Mouse (Mus musculus) left cerebral cortex, postnatal 14 days (tissue): ENCODE results near the gene Cyp2d11. TPM values are rescaled to one million over a fixed set of nuclear protein-coding genes. Genes with fewer than 3 reads are reported as not detected.
"Not testable (repeated sequence)": the region's sequence is repeated elsewhere in the genome, so short reads cannot be mapped to it uniquely, and the experiment has no call there.

Source experiments
- DNase-seq, 2 experiments: peaks; one replicate each; pipeline ENCODE4 v3.0.0; 2021 to 2022; ENCODE audit warnings: low spot score in 2 of 2, mixed read lengths in 1 of 2
- intact Hi-C: fragments of 180-260 bp; cut with DNase I; formaldehyde crosslinking; loops from one replicate; pipeline ENCODE4 v1.15.1; 2025
- long read RNA-seq, 2 experiments: library from polyadenylated mRNA; stranded (forward); transcript quantifications; one replicate each; pipeline ENCODE4 v2.0.0; 2021
- total RNA-seq, 2 experiments: library from RNA; stranded (reverse); gene quantifications; 2 replicates each; pipeline ENCODE4 v1.2.3; 2021

The Cyp2d11 gene
- total RNA-seq, result not detected
- long read RNA-seq, experiment 1, result 0 reads
- long read RNA-seq, experiment 2, result 0 reads

DNA sequence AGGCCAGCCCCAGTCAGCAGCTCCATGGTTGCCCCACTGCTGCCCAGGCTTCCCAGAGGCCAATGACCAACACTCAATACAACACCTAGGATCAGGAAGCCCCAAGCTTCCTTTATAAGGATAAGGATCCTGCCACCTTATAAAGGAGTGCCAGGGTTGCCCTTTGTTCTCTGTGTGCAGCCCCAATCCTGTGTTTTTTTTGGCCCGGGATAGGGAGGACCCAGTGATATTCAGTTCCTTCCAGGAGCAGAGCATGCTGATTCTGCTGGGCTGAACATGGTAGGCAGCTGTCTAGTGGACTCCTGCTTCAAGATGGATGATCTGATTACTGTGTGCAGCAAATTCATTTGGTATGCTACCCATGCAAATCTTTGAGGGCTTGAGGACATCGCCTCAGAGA lies at the start of gene Cyp2d11:
TSS of gene Cyp2d11 (minus strand) at position 101 of the 400 bp plus-strand sequence.
- intact Hi-C loops, DNase-seq: not testable (repeated sequence)

DNA sequence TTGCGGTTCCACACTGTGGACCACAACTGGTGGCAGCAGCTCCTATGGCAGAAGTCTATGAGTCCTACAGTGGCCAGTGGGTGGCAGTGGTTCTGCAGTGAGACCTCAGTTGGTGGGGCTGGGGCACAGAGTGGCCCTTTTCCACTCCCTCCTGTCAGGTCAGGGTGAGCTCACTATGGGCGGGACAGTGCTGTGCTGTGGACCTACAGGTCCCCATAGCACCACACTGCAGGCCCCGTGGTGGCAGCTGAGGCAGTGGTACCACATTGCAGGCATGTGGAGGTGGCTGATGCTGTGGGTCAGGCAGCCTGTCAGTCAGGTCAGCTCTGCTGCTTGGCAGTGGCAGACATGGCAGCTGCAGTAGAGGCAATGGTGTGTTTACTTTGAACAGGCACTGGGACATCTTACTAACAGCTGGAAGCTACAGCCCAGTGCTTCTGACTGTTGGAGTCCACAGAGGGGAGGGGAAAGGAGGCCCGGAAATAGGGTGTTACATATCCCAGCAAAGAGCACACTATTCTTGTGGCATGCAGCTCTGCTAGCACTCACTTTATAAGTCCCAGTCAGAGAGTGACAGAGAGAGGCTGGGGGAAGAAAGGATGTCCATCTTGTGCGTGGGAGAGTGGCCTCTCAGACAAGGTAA lies 44.3 kb upstream of the Cyp2d11 start:
- intact Hi-C loops, result no loop called here
- DNase-seq, result no peak

DNA sequence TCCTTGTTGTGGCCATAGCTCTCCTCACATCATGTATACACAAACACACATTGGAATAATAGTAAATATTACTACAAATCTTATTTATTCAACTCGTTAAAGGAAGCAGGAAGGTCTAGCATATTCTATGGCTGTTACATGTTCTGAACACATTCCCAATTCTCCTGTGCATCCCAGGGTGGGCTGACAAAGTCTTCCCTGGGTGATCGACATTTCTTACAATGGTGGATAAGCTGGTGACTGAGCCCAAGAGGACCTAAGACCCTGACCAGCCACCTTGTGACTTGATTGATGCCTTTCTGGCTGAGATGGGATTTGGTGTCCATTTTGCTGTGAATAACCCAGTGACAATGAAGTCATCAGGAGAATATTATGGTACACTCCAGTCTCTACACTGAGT lies 41.8 kb upstream of the Cyp2d11 start:
- intact Hi-C loops, result no loop called here
- DNase-seq, result no peak

DNA sequence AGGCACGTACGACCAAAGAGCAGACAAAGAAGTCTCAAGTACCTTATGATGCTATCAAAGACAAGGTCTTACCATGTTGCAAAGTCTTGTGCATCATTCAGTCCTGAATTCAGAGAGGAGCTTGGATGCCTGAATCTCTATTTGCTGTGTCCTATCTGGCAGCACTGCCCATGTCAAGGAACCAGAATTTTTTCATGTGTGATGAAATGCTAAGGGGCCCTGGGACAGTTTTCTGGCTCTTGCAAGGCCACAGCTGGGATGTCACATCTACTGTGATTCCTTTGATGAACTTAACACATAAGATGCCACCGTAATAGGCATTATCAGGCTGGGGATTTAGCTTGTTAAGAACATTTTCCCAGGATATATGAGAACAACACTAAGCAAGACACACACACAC lies 41.2 kb upstream of the Cyp2d11 start:
- intact Hi-C loops, result no loop called here

DNA sequence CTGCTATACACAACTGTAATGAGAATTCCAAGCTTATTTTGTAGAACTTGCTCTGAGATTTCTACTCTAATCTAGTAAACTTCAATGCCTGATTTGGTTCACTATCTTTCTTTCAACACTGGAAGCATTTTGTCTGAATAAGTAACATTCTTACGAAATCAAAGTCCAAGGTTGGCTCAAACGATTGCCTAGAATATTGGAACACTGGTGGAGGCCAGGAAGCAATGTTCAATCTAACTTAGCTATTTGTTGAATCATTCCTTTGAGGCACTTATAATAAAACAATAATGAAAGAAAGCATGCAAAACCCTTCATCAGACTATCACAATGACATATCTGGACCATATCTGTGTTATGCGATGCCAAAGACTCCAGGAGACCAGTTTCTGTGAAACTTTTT lies 40.7 kb upstream of the Cyp2d11 start:
- DNase-seq, result no peak
- intact Hi-C loops, result no loop called here

More for the DNA sequence above, 41.2 kb upstream of the Cyp2d11 start:
- DNase-seq, result no peak

DNA sequence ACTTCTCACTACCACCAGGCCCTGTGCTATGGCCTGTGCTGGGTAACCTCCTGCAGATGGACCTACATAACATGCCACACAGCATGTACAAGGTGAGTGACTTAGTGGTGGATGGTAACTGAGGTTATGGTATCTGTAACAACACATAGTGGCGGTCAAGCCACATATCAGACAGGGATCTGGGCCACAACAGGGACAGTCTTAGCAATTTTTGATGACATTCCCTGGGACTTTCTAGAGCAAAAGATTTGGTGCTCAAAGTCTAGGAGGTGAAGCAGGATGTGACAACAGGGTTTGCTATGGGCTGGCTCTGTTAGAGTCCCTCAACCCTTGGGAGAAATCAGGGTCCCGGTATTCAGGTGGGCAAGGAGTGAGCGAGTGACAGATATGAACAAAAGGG lies 39.8 kb upstream of the Cyp2d11 start:
- intact Hi-C loops, result no loop called here
- DNase-seq, result no peak

DNA sequence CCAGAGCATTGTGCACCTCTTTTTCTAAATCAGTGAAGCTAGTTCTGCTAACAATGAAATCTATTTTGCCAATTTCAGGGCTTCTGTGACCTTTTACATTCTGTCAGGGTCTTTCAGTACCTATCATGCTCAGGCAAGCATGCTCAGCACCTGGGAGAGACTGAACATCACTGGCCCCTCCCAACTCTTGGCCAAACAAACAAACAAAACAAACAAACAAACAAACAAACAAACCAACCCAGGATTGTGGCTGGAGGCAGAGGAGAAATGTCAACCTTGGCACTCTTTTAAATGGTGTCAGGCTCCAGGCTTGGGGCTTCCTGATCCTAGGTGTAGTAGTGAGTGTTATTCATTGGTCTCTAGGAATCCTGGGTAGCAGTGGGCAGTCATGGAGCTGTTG lies 39.3 kb upstream of the Cyp2d11 start, which contains the start of gene Cyp2d9:
TSS of gene Cyp2d9 (plus strand) at position 301 of the 400 bp plus-strand sequence.
- no peak for DNase-seq
- intact Hi-C loops, result no loop called here

DNA sequence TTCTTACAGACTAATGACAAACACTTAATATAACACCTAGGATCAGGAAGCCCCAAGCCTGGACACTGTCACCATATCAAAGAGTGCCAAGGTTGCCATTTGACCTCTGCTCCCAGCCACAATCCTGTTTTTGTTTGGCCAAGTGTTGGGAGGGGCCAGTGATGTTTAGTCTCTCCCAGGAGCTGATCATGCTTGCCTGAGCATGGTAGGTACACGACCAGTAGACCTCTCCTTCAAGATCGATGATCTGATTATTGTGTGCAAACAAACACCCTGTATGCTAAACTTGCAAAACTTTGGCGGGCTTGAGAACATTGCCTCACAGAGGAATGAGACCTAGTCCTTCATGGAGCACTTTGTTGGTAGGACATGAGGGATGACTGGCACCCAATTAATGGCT lies 29.6 kb upstream of the Cyp2d11 start:
- intact Hi-C loops, result no loop called here
- no peak for DNase-seq

DNA sequence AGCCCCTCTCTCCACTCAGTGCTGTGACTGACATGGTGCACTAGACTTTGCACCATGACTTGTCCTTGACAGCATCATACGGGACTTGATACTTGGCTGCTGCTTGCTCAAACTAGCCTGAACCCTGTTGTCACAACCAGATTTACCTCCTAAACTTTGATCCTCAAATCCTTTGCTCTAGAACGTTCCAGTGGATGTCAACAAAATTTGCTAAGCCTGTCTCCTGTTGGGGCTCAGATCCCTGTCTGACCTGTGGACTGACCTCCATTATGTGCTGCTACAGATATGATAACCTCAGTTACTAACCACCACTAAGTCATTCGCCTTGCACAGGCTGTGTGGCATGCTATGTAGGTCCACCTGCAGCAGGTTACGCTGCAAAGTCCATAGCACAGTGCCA lies 29.1 kb upstream of the Cyp2d11 start:
- intact Hi-C loops, result no loop called here
- DNase-seq, result no peak

DNA sequence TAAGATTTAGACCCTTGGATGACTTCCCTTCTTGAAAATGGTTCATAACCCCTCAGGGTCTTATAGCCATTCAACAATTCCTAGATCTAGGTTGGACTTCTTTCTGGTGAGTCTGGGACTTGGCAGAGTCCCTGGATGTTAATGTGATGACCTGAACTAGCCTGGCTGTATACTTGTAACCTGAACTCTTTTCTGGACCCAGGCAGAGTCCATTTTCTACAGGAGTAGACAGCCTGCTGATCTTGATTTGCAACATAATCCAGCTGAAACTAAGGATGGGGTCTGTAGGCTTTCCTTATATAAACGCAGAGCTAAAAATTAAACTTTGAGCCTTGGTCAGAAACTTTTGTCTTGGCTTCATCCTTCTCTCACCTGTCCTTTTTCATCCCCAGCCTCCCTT lies 24.8 kb upstream of the Cyp2d11 start:
- intact Hi-C loops, result loop anchor here (5.0 kb wide), 2 partner anchors 41 to 151 kb away; no protein-coding TSS in a partner anchor
- DNase-seq, result no peak

DNA sequence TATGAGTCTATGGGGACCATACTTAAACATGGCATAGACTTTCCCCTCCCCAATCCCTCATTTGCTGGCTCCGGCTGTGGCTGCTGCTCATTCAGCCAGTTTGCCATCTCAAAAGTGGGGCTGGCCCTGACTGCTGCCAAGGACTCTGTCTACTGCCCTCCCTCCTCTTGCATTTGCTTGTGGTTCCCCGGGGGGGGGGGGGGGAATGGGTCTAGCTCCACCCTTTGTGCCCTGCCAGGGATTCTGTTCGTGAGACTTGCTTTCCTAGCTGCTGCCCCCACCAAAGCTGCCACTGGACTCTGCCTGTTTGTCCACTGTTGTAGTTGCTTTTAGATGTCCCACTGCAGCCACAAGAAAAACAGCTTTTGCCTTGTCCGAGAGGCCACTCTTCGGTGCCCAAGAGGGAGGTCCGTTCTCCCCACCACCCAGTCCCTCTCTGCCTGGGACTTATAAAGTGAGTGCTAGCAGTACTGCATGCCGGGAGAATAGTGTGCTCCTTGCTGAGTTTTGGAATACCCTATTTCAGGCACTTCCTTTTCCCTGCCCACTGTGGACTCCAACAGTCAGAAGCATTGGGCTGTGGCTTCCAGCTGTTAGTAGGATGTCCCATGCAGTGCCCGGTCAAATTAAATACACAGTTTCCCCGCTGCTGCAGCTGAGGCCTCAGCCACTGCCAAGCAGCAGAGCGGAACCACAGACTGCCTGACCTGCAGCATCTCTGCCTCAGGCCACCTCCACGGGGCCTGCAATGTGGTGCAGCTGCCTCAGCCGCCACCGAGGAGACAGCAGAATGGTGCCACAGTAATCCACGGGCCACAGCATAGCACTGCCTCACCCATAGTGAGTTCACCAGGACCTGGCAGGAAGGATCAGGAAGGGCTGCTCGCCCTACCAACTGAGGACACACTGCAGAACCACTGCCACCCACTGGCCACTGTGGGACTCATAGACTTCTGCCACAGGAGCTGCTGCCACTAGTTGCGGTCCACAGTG lies 23.3 kb upstream of the Cyp2d11 start:
- intact Hi-C loops, result loop anchor here (1.0 to 5.0 kb wide), 3 partner anchors 40 to 150 kb away; partner anchors contain the start of gene Ndufa6
- peak; percentile 82 for DNase-seq

DNA sequence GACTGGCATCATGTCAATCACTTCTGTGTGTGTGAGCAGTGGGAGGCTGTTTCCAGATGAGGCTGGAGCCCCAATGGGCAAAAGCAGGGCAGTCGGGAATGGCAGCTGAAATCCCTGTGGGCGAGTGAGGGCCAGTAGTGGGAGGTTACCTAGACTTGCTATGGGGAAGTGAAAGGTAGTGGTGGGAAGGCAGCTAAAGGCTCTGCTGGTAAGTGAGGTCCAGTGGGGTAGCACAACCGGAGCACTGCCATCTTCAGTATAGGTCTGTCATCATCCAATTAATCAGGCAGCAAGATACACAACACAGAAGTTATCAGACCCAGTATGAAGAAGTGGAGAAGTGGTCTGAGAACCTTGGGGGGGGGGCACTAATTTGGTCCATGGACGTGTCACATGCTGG lies 13.7 kb upstream of the Cyp2d11 start:
- no peak for DNase-seq
- intact Hi-C loops, result no loop called here

DNA sequence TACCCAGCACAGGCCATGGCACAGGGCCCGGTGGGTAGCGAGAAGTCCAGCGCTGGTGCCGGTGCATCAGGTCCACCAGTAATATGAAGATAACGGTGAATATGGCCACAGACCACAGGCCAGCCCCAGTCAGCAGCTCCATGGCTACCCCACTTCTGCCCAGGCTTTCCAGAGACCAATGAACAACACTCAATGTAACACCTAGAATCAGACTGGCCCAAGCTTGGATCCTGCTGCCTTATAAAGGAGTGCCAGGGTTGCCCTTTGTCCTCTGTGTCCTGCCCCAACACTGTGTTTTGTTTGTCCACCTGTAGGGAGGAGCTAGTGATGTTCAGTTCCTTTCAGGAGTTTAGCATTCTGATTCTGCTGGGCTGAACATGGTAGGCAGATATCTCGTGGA lies 13.2 kb upstream of the Cyp2d11 start, which contains the start of gene Cyp2d10:
TSS of gene Cyp2d10 (minus strand) at position 215 of the 400 bp plus-strand sequence.
- intact Hi-C loops, result no loop called here
- no peak for DNase-seq

DNA sequence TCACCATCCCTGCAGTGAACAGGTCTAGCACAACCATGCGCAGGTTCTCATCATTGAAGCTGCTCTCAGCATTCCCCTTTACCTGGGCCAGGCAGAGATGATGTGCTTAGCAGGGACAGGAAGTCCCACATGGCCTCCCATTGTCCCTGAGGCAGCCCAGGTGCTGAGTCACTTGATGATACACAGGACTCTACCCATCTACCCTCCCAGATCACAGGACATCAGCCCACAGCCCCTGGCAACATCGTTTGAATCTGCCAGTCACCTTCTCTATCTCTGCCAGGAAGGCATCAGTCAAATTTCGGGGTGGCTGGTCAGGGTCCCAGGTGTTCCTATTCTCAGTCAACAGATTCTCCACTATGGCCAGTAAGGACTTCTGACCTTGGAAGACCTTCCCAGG lies 10.3 kb upstream of the Cyp2d11 start:
- no peak for DNase-seq
- intact Hi-C loops, result loop anchor here (5.0 kb wide), 1 partner anchor 38 kb away; no protein-coding TSS in a partner anchor

DNA sequence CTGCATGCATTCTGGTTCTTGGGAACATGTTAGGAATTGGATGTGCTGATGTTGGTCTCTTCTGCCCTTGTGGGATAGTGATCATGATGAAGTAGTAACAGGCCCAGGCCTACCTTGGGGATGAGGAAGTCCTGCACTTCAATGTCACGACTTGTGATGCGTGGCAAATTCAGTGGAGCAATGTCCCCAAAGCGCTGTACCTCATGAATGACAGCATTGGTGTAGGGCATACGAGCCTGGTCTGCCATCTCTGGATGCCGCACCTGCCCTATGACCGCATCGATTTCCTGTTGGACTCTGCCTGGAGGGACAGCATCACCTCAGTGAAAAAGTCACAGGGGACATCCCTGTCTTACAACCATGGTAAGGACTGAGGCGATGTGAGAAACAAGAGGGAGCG lies 9.8 kb upstream of the Cyp2d11 start:
- intact Hi-C loops, result loop anchor here (5.0 kb wide), 1 partner anchor 39 kb away; no protein-coding TSS in a partner anchor
- DNase-seq, result no peak

DNA sequence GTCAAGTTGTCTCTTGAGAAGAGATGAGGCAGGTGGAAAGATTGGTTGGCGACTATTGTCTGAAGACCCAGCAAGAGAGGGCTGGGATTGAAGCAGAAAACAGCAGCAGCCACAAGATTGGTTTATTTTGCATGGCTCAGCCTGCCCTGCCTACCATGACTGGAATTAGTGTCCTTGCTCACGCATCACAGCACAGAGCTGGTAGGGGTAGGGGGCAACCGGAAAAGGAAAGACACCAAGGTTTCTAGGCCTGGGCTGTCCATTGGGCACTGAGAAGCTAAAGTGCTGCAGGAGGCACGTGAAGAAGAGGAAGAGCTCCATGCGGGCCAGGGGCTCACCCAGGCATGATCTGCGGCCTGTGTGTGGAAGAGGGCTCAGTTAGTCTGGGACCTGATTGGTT lies 8.9 kb upstream of the Cyp2d11 start:
- DNase-seq, result no peak
- intact Hi-C loops, result loop anchor here (5.0 kb wide), 1 partner anchor 40 kb away; no protein-coding TSS in a partner anchor

DNA sequence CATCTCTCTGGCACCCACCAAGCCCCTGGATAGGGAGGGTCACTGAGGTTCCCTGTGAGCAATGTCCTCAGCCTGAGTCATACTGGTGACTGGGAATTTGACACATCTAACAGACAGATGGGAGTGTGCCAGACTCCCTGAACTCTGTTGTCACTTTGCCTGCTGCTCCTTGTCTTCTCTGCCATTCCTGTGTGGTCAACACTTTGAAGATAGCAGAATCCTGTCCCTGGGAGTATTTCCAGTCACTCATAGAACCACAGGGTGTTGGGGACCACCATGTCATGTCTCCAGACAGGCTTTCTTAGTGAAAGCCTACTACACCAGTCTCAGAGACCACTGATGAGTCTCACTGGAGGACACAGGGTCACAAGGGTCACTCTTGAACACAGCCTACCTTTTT lies 8.3 kb upstream of the Cyp2d11 start:
- intact Hi-C loops, result loop anchor here (5.0 kb wide), 1 partner anchor 40 kb away; no protein-coding TSS in a partner anchor
- no peak for DNase-seq

DNA sequence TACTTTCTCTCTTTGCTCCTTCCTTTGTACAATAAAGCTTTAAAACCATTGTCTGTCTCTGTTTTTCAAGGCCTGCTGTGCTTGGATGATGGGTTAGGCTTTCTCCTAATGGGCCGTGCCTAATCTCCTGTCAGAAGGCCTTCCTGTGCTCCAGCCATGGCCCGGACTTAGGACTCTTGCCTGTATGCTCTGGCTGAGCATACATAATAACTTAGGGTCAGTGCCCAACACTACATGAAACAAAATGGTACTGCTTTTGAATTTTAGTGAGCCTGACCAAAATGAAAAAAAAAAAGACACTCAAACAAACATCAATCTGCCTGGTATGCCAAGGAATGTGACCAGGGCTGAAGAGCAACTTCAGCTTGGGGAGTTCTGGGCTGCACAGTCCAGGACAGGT lies 7.7 kb upstream of the Cyp2d11 start:
- intact Hi-C loops, result loop anchor here (5.0 kb wide), 1 partner anchor 41 kb away; no protein-coding TSS in a partner anchor
- DNase-seq, result no peak

DNA sequence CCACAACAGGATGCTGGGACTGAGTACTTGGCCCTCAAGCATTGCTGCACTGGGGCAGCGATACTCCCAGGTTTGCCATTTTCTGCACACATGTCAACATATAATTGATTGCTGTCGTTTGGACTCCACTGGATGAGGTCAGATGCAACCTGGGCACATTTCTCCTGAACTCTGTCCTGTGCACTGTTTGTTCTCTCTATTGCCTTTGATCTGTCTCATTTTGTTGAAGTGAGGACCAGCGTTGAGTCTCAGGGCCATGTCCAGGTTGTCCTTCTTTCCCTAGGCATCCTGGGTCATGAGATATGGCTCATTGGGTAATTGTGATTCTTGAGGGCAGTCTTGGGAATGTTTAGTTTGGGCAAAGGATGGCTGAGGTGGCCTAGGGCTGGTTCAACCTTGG lies 2.1 kb upstream of the Cyp2d11 start:
- not testable (repeated sequence) for DNase-seq

DNA sequence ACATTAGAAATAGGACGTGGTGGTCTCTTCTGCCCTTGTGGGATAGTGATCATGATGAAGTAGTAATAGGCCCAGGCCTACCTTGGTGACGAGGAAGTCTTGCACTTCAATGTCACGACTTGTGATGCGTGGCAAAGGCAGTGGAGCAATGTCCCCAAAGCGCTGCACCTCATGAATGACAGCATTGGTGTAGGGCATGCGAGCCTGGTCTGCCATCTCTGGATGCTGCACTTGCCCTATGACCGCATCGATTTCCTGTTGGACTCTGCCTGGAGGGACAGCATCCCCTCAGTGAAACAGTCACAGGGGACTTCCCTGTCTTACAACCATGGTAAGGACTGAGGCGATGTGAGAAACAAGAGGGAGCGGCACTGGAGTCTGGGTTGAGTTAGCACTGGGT lies 3.9 kb downstream of the Cyp2d11 start:
- intact Hi-C loops, DNase-seq: not testable (repeated sequence)

More for the DNA sequence above, 2.1 kb upstream of the Cyp2d11 start:
- intact Hi-C loops, result not testable (repeated sequence)
